Mouse (Mus musculus) right cerebral cortex, postnatal 10 days (tissue): ENCODE measurements around the gene Icam5.
A peak's percentile ranks its signal among the peaks of the same experiment; 100 is the strongest.
"Not testable (repeated sequence)": the region's sequence is repeated elsewhere in the genome, so short reads cannot be mapped to it uniquely, and the experiment has no call there.

Experiments used
- DNase-seq, 2 experiments: peaks; one replicate each; pipeline ENCODE4 v3.0.0; 2021; ENCODE audit warnings: low spot score in 2 of 2

The Icam5 gene

GRCm38 (mm10) chr9:21031896-21032351 lies at the start of gene Icam5:
Gene Icam5, plus strand, starts transcription at chr9:21032073.
- DNase-seq, result peak; percentile 92 to 93

- no peak for DNase-seq
Measured at GRCm38 (mm10) chr9:20982171-20982570, 49.7 kb upstream of the Icam5 start.

GRCm38 (mm10) chr9:20983169-20983568 lies 48.7 kb upstream of the Icam5 start:
- DNase-seq, result no peak

GRCm38 (mm10) chr9:20986952-20987686 lies 44.8 kb upstream of the Icam5 start:
- no peak for DNase-seq

GRCm38 (mm10) chr9:20987953-20988352 lies 43.9 kb upstream of the Icam5 start:
- DNase-seq, result no peak

GRCm38 (mm10) chr9:20990861-20991260 lies 41.0 kb upstream of the Icam5 start:
- no peak for DNase-seq

GRCm38 (mm10) chr9:20991587-20991986 lies 40.3 kb upstream of the Icam5 start:
- DNase-seq, result no peak

- no peak for DNase-seq
Measured at GRCm38 (mm10) chr9:20993165-20993898, 38.5 kb upstream of the Icam5 start.

GRCm38 (mm10) chr9:20995069-20995468 lies 36.8 kb upstream of the Icam5 start:
- DNase-seq, result no peak

- no peak for DNase-seq
Measured at GRCm38 (mm10) chr9:20997065-20997464, 34.8 kb upstream of the Icam5 start.

- DNase-seq, result not testable (repeated sequence)
Measured at GRCm38 (mm10) chr9:20998337-20998736, 33.5 kb upstream of the Icam5 start.

GRCm38 (mm10) chr9:21000811-21001210 lies 31.1 kb upstream of the Icam5 start:
- DNase-seq, result no peak

GRCm38 (mm10) chr9:21001651-21002200 lies 30.1 kb upstream of the Icam5 start:
- DNase-seq, result no peak

GRCm38 (mm10) chr9:21002270-21002626 lies 29.6 kb upstream of the Icam5 start:
- DNase-seq, result no peak

GRCm38 (mm10) chr9:21002627-21003551 lies 29.0 kb upstream of the Icam5 start, which contains the start of gene Mrpl4:
Gene Mrpl4, plus strand, starts transcription at chr9:21002738.
- peak; percentile 94 to 95 for DNase-seq

- DNase-seq, result no peak
Measured at GRCm38 (mm10) chr9:21007313-21007952, 24.4 kb upstream of the Icam5 start.

- DNase-seq, result no peak
Measured at GRCm38 (mm10) chr9:21008007-21008406, 23.9 kb upstream of the Icam5 start.

- no peak for DNase-seq
Measured at GRCm38 (mm10) chr9:21010362-21010761, 21.5 kb upstream of the Icam5 start.

GRCm38 (mm10) chr9:21010939-21011541 lies 20.8 kb upstream of the Icam5 start:
- DNase-seq, result not testable (repeated sequence)

- DNase-seq, result no peak
Measured at GRCm38 (mm10) chr9:21011846-21012312, 20.0 kb upstream of the Icam5 start.

GRCm38 (mm10) chr9:21012368-21012767 lies 19.5 kb upstream of the Icam5 start:
- DNase-seq, result no peak
